Mouse (Mus musculus) thymus, adult 2 months (tissue): ENCODE results near the gene Bcl3.

ENCODE experiments used
- CTCF ChIP-seq: fragments of 200-500 bp; IDR thresholded peaks from 2 replicates; pipeline ENCODE4 v1.5.1; 2012; ENCODE audit warnings: mild to moderate bottlenecking, control low read depth, low read length, moderate library complexity, borderline replicate concordance; ENCODE audit not compliant: control insufficient read depth, poor library complexity, insufficient read depth; ENCODE audit errors: extremely low read depth
- POLR2A ChIP-seq: fragments of 200-500 bp; IDR thresholded peaks from 2 replicates; pipeline ENCODE4 v1.6.1; 2012; ENCODE audit warnings: mild to moderate bottlenecking, low read length, control low read depth, moderate library complexity; ENCODE audit not compliant: control insufficient read depth, poor library complexity, insufficient read depth; ENCODE audit errors: extremely low read depth

DNA sequence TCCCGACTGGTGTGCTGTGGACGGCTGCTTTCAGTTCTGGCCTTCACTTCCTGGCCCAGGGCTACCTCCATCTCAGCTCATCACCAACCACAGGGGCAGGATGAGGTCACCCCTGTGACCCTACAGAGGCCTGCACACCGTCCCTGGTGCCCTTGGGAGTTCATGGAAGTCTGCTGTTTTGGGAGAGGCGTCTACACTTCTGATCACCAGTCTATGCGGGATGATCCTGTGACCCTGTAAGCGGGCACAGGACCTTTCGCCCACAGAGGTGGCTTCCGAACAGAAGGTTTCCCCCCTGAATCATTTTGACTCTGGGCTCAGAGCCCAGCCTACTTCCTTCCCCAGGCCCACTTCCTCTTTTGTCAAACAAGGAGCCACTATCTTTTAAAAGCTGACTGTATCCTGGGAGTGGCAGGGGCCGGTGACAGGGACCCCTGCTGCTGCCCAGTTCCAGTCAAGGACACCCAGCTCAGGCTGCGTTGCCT is 48.6 kb upstream of the Bcl3 start:
- TF ChIP-seq CTCF (peak; percentile 22; the same call in 1 of the 2 replicates), POLR2A (no peak)
